In genomic region chr3:109914226-109914625, GRCm38 (mm10) we compare ENCODE assay signal across 16 mouse cellular contexts.
A peak's percentile ranks its signal among the peaks of the same experiment; 100 is the strongest.
DNase-seq lines count a peak whose midpoint lies in the region; ATAC-seq lines count a peak whose summit lies in the region.
"Had no signal": no experiment of that assay in that cellular context is flagged by ENCODE, and none has a peak within 500 bp of the region (broad histone marks: within the 10 kb centered on the region; RNA-seq: fewer than 3 reads in every experiment).

No protein-coding gene starts in this region.

- ATAC-seq in cerebellum, adult (ENCODE audit: insufficient number of reproducible peaks, low FRiP score, low TSS enrichment): peak; percentile 43; the same call in 1 of the 2 replicates
- peak; percentile 32; the same call in 1 of the 2 replicates for ATAC-seq in frontal cortex, adult (ENCODE audit: low TSS enrichment)
- ATAC-seq: CD4-positive, CD25-positive, alpha-beta regulatory T cell, adult 4 months; forebrain, embryonic 13.5 days; forebrain, embryonic 15.5 days; forebrain, postnatal 0 days had no signal

- DNase-seq in cerebellum, postnatal 4 days (ENCODE audit: low spot score in 2 of 2): no peak
- peak; percentile 51 to 59 for DNase-seq in cerebellum, postnatal 14 days
- DNase-seq in cerebellum, adult 9-11 months: no peak
- no peak for DNase-seq in frontal cortex, postnatal 10 days (ENCODE audit: low spot score in 2 of 2)
- DNase-seq in brain, adult 2 months (ENCODE audit: low read depth, low spot score): peak; percentile 31
- DNase-seq: adrenal gland, adult 2 months; adrenal gland, postnatal 10 days; adrenal gland, postnatal 25 days; B cell, adult 2 months; cerebellum, adult 11 months; forebrain, postnatal 0 days had no signal

Comparison
In these comparisons a context has a peak if more than half of its experiments do, and no peak if none do; other contexts are left out.
1. DNase-seq: peak in cerebellum, postnatal 14 days (2 of 2) and brain, adult 2 months (single experiment); none in cerebellum, postnatal 4 days (0 of 2), cerebellum, adult 9-11 months (single experiment) and frontal cortex, postnatal 10 days (0 of 2).